Mouse (Mus musculus) hindbrain, postnatal 0 days (tissue): ENCODE measurements around the gene Gm48551. TPM values are rescaled to one million over a fixed set of nuclear protein-coding genes. Genes with fewer than 3 reads are reported as not detected.

Source experiments
- ATAC-seq: fragments of 200-750 bp; cut with Nextera tagmentation; 2 replicates; pipeline ENCODE4 v1.8.0; 2017; ENCODE audit warnings: mild to moderate bottlenecking, moderate TSS enrichment, moderate library complexity
- DNase-seq: peaks from one replicate; pipeline ENCODE4 v3.0.0-alpha.2; 2015; ENCODE audit warnings: low spot score
- H3K27ac ChIP-seq: fragments of 300-500 bp; sonication (generic); 2 replicates; pipeline ENCODE4 v1.5.1; 2014; ENCODE audit warnings: mild to moderate bottlenecking
- H3K27me3 ChIP-seq: fragments of 300-500 bp; sonication (generic); 2 replicates; pipeline ENCODE4 v1.6.1; 2014; ENCODE audit warnings: low read length, mixed read lengths; ENCODE audit not compliant: insufficient read depth
- H3K36me3 ChIP-seq: fragments of 300-500 bp; sonication (generic); 2 replicates; pipeline ENCODE4 v1.6.1; 2014; ENCODE audit warnings: low read length, mixed read lengths; ENCODE audit not compliant: insufficient read depth
- H3K4me1 ChIP-seq: fragments of 300-500 bp; sonication (generic); 2 replicates; pipeline ENCODE4 v1.6.1; 2014; ENCODE audit warnings: antibody characterized with exemption, low read length, mixed read lengths; ENCODE audit not compliant: insufficient read depth
- H3K4me2 ChIP-seq: fragments of 300-500 bp; sonication (generic); 2 replicates; pipeline ENCODE4 v1.6.1; 2014; ENCODE audit warnings: low read depth, mild to moderate bottlenecking, low read length, moderate library complexity, mixed read lengths
- H3K4me3 ChIP-seq: fragments of 300-500 bp; sonication (generic); 2 replicates; pipeline ENCODE4 v1.5.1; 2014; ENCODE audit warnings: low read length
- H3K9ac ChIP-seq: fragments of 300-500 bp; sonication (generic); replicated peaks from 2 replicates; pipeline ENCODE4 v1.6.1; 2014; ENCODE audit warnings: mild to moderate bottlenecking, low read length, moderate library complexity, mixed read lengths
- H3K9me3 ChIP-seq: fragments of 300-500 bp; sonication (generic); 2 replicates; pipeline ENCODE4 v1.6.1; 2016; ENCODE audit warnings: low read length, mixed read lengths
- CTCF ChIP-seq: IDR thresholded peaks from 2 replicates; pipeline ENCODE4 v1.5.1; 2016; ENCODE audit warnings: antibody characterized with exemption, control low read depth, low read depth
- WGBS: fragments of 180-500 bp; shearing (Covaris S2); extraction: QIAGEN DNeasy Blood & Tissue Kit; methylation state at CpG from one replicate; pipeline ENCODE4 v1.1.7; 2014; 5-methylcytosine and 5-hydroxymethylcytosine counted together
- polyA plus RNA-seq: library from polyadenylated mRNA; unstranded; fragments of >200 nt; fragmentation: Nextera tagmentation; extraction: Ambion mirVana; gene quantifications from 2 replicates; pipeline ENCODE4 v1.2.1, GENCODE M21; 2015
- total RNA-seq: library from RNA; depleted of rRNA; stranded (reverse); fragments of >200 nt; gene quantifications from 2 replicates; pipeline ENCODE4 v1.2.3, GENCODE M21; 2014

Gm48551 gene
- total and polyA plus RNA-seq, 2 experiments from 2014 or later: 3.3 to 5.3 TPM

DNA sequence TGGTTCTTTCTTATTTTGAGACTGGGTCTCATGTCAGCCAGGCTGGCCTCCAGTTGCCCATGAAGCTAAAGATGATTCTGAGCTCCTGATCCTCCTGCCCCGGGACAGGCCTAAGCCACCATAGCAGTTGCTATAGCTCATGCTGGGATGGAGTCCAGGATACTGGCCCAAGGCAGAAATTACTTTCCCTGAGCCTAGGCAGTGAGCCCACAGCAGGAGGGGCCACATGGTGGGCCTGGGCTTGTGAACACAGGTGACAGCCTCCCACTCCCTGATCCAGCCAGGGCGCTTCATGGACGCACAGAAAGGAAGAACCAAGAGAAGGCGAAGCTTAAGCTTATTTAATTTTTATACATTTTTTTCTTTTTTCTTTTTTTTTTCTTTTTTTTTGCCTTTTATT, 11.6 kb downstream of the Gm48551 start:
- no peak for DNase-seq
- Histone ChIP-seq H3K27ac (0 out of 2 replicates have a peak overlapping the region, but pooled peaks have one; percentile 1), H3K27me3 (no peaks in the 10 kb centered on the region), H3K9me3 (no peaks in the 10 kb centered on the region), H3K4me1 (peaks cover 7% of the 10 kb centered on the region; the same call in 1 of the 2 replicates), H3K4me3 (no peak overlapping the region), H3K36me3 (peaks cover 12% of the 10 kb centered on the region; the same call in 1 of the 2 replicates), H3K9ac (no peak overlapping the region), H3K4me2 (no peak overlapping the region)
- 59% methylated on average over 4 of the region's 4 CpGs for WGBS
- TF ChIP-seq CTCF: no peak
- ATAC-seq: no peak

DNA sequence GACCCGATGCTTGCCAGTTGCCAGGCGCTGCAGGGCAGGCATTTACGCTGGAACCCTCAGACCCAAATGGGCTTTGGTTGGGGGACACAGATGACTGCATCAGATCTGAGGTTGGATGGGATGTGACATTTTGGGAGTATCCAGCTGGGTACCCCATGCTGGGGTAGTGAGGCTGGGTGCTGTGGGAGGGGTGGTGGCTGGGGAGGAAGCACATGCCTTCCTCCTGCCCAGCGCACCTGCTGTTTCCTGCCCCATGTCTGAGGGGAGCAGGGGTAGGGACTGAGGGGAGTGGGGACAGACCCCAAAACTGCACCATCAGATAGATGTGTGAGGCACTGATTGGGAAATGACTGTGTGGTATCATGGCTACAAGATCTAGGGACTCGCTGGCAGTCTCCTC, 12.5 kb downstream of the Gm48551 start:
- H3K36me3 ChIP-seq: peaks cover 12% of the 10 kb centered on the region; the same call in 1 of the 2 replicates
- no peak overlapping the region for H3K9ac ChIP-seq
- H3K9me3 ChIP-seq: no peaks in the 10 kb centered on the region
- peaks cover 13% of the 10 kb centered on the region; the same call in 1 of the 2 replicates for H3K4me1 ChIP-seq
- TF ChIP-seq CTCF: no peak
- no peak overlapping the region for H3K4me2 ChIP-seq
- WGBS: 43% methylated on average over 5 of the region's 5 CpGs
- DNase-seq (no peak), ATAC-seq (no peak)
- no peak overlapping the region for H3K27ac ChIP-seq
- no peaks in the 10 kb centered on the region for H3K27me3 ChIP-seq
- H3K4me3 ChIP-seq: no peak overlapping the region

DNA sequence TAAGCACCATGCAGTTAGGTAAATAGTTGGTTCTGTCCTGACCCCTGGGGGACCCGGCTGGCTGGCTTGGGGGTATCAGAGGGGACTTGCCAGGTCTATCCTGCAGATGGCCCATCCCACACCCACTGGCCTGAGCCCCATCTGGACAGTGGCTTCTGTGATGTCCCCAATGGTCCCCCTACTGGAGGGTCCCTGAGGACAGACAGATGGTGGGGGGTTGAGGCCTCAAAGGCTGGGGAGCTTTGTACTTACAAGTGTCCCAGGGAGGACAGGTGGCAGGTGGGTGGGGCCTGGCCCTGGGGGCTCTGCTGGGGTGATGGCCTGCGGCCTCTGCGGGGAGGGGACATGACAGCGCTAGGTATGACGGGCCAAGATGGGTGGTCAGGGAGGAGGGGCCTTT, 15.0 kb downstream of the Gm48551 start:
- H3K4me2 ChIP-seq: no peak overlapping the region
- no peak overlapping the region for H3K4me3 ChIP-seq
- H3K9ac ChIP-seq: no peak overlapping the region
- H3K36me3 ChIP-seq: peaks cover 18% of the 10 kb centered on the region; the same call in 1 of the 2 replicates
- H3K9me3 ChIP-seq: no peaks in the 10 kb centered on the region
- H3K27me3 ChIP-seq: no peaks in the 10 kb centered on the region
- WGBS: 57% methylated on average over 5 of the region's 5 CpGs
- 0 out of 2 replicates have a peak, but pooled peaks have one; percentile 11 for TF ChIP-seq CTCF
- peaks cover 17% of the 10 kb centered on the region; the same call in 1 of the 2 replicates for H3K4me1 ChIP-seq
- no peak overlapping the region for H3K27ac ChIP-seq
- no peak for ATAC-seq
- DNase-seq: no peak

DNA sequence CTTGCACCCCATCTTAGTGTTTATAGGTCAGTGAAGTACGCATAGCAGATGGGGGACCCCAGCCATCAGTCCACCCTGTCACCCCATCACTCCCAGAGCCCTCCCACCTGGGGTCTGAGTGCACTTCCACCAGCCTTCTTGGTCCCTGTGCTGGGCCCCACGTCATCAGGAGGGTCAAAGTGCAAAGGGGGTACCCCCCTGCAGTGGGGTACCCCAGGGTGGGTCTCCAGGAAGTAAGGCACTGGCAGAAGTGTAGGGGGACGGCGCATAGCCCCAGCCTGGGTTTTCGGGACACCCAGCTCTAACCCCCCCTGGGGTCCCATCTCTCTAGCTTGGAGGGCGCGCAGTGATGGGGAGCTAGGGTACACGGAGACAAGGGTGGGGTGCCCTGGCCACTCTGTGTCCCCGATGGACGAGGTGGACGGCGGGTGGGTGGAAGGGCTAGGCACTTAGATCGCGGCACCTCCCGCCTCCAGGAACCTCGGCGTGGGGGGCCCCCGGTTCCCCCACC, 15.6 kb downstream of the Gm48551 start:
- Histone ChIP-seq H3K4me2 (no peak overlapping the region; the same call in 1 of the 2 replicates), H3K27me3 (no peaks in the 10 kb centered on the region), H3K9ac (no peak overlapping the region), H3K27ac (peak overlapping the region; percentile 74; the same call in 1 of the 2 replicates), H3K4me3 (no peak overlapping the region), H3K36me3 (peaks cover 24% of the 10 kb centered on the region; the same call in 1 of the 2 replicates), H3K9me3 (no peaks in the 10 kb centered on the region), H3K4me1 (peaks cover 17% of the 10 kb centered on the region; the same call in 1 of the 2 replicates)
- WGBS: 67% methylated on average over 17 of the region's 18 CpGs
- no peak for DNase-seq
- no peak for ATAC-seq
- TF ChIP-seq CTCF: no peak

DNA sequence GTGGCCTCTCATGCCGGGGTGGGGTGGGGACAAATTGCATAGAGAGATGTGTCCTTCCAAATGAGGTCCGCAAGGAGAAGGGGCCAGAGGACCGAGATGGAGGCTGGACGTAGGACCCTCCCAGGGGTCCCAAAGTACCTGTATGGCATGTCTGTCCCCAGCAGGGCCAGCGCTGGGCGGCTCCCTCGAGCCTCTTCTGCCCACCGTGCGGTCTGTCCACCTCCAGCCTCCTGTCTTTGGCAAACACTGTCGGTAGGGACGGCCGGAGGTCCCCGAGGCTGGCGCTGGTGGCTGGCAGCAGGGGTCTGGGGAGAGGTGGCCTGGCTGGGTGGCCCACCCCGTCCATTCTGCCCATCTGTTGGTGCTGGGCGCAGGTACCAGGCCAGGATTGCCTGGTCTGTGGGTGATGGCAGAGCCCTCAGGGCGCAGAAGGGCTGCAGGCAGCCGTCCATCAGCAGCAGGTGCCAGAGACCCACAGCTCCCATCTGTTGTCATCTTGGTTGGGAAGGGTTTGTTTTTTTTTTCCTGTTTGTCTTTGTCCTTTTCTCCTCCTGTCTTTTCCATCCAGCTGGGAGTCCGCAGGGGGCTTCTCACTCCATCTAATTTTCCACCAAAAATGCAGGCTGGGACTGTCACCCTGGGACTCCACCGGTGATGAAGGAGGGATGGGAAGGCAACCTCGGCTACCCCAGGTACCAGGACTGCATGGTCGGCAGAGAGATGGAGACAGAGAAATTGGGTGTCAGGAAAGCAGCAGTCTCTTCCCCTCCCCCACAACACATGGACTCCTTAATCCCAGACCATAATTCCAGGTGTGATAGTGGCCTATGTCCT, 16.3 kb downstream of the Gm48551 start:
- 38% methylated on average over 21 of the region's 22 CpGs for WGBS
- H3K27ac ChIP-seq: peak overlapping the region; percentile 74; the same call in 1 of the 2 replicates
- TF ChIP-seq CTCF: no peak
- DNase-seq (peak; percentile 67), ATAC-seq (0 out of 2 replicates have a peak, but pooled peaks have one; percentile 3)
- H3K4me2 ChIP-seq: no peak overlapping the region; the same call in 1 of the 2 replicates
- no peaks in the 10 kb centered on the region for H3K27me3 ChIP-seq
- H3K9me3 ChIP-seq: no peaks in the 10 kb centered on the region
- peaks cover 17% of the 10 kb centered on the region; the same call in 1 of the 2 replicates for H3K4me1 ChIP-seq
- H3K36me3 ChIP-seq: peaks cover 27% of the 10 kb centered on the region; the same call in 1 of the 2 replicates
- H3K9ac ChIP-seq: no peak overlapping the region
- H3K4me3 ChIP-seq: no peak overlapping the region

DNA sequence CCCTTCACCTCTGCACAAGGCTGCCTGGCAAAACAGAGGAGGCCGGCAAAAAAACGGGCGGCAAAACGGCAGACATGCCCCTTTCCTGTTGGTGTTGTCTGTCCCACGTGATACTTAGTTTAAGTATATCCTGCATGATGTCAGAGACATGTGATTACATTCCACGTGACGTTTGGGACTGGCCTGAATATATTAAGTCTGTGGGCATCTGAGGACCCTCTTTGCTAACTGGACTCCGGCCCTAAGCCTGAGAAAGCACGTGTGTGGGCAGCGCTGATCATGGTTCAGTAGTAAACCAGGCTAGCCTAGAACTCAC, 16.9 kb downstream of the Gm48551 start:
- no peaks in the 10 kb centered on the region for H3K27me3 ChIP-seq
- no peaks in the 10 kb centered on the region for H3K9me3 ChIP-seq
- H3K27ac ChIP-seq: peak overlapping the region; percentile 74
- peaks cover 17% of the 10 kb centered on the region; the same call in 1 of the 2 replicates for H3K4me1 ChIP-seq
- H3K4me3 ChIP-seq: no peak overlapping the region
- ATAC-seq (peak; percentile 8), DNase-seq (peak; percentile 46)
- TF ChIP-seq CTCF: no peak; the same call in 1 of the 2 replicates
- WGBS: 26% methylated on average over 10 of the region's 10 CpGs
- H3K4me2 ChIP-seq: no peak overlapping the region
- H3K9ac ChIP-seq: no peak overlapping the region
- peaks cover 29% of the 10 kb centered on the region; the same call in 1 of the 2 replicates for H3K36me3 ChIP-seq
